ENCODE assay signal across 27 mouse cellular contexts in genomic region chr15:78761112-78761511, GRCm38 (mm10). TPM values are rescaled to one million over a fixed set of nuclear protein-coding genes. Genes with fewer than 3 reads are reported as not detected.
DNase-seq lines count a peak whose midpoint lies in the region; ATAC-seq and TF ChIP-seq lines count a peak whose summit lies in the region.
"Had no signal": no experiment of that assay in that cellular context is flagged by ENCODE, and none has a peak within 500 bp of the region (broad histone marks: within the 10 kb centered on the region; RNA-seq: fewer than 3 reads in every experiment).

No protein-coding gene starts in this region.

- no peak for DNase-seq in forebrain, embryonic 10.5 days (ENCODE audit: extremely low spot score, low spot score)
- DNase-seq in hindbrain, embryonic 10.5 days (ENCODE audit: low spot score): no peak
- no peak for DNase-seq in testis, postnatal 14 days (ENCODE audit: low spot score)
- DNase-seq: adrenal gland, postnatal 10 days; adrenal gland, postnatal 36 days; B cell, adult 2 months; cerebellum, adult 2 months; cerebellum, adult 9-11 months; cerebellum, postnatal 36 days; embryo, embryonic 11 days; forebrain, postnatal 0 days; gastrocnemius, postnatal 14 days; heart, adult 11 months; kidney, adult 18-20 months had no signal

- no peaks in the 10 kb centered on the region for H3K27me3 ChIP-seq in forebrain, embryonic 10.5 days (ENCODE audit: poor library complexity, severe bottlenecking)
- H3K27me3 ChIP-seq in forebrain, embryonic 15.5 days: no peaks in the 10 kb centered on the region
- no peaks in the 10 kb centered on the region for H3K27me3 ChIP-seq in hindbrain, embryonic 10.5 days (ENCODE audit: insufficient read depth, poor library complexity, severe bottlenecking)
- H3K27me3 ChIP-seq in hindbrain, embryonic 13.5 days: no peaks in the 10 kb centered on the region
- no peaks in the 10 kb centered on the region for H3K27me3 ChIP-seq in testis, adult 2 months (ENCODE audit: control insufficient read depth, insufficient read depth, low read length)
- H3K27me3 ChIP-seq: CH12.LX had no signal

- H3K4me3 ChIP-seq in forebrain, embryonic 10.5 days: no peak overlapping the region
- no peak overlapping the region for H3K4me3 ChIP-seq in forebrain, embryonic 15.5 days
- H3K4me3 ChIP-seq in hindbrain, embryonic 10.5 days: no peak overlapping the region
- H3K4me3 ChIP-seq in hindbrain, embryonic 13.5 days: no peak overlapping the region
- H3K4me3 ChIP-seq in testis, adult 2 months (ENCODE audit: control insufficient read depth, low read depth, low read length): no peak overlapping the region

- H3K27ac ChIP-seq in forebrain, embryonic 10.5 days: 0 out of 2 replicates have a peak overlapping the region, but pooled peaks have one; percentile 4
- no peak overlapping the region for H3K27ac ChIP-seq in forebrain, embryonic 15.5 days (replicated peaks)
- H3K27ac ChIP-seq in hindbrain, embryonic 10.5 days: 0 out of 2 replicates have a peak overlapping the region, but pooled peaks have one; percentile 16
- H3K27ac ChIP-seq in hindbrain, embryonic 13.5 days: no peak overlapping the region
- no peak overlapping the region for H3K27ac ChIP-seq in testis, adult 2 months (ENCODE audit: control insufficient read depth, insufficient read depth, low read depth, low read length)
- H3K27ac ChIP-seq: hindbrain, embryonic 14.5 days; hindbrain, postnatal 0 days had no signal

- 93% methylated on average over 13 of the region's 13 CpGs for WGBS in forebrain, embryonic 10.5 days
- WGBS in forebrain, embryonic 15.5 days: 78% methylated on average over 13 of the region's 13 CpGs
- 86% methylated on average over 13 of the region's 13 CpGs for WGBS in hindbrain, embryonic 10.5 days
- WGBS in hindbrain, embryonic 13.5 days: 78% methylated on average over 13 of the region's 13 CpGs

- H3K4me2 ChIP-seq in forebrain, embryonic 15.5 days (replicated peaks): no peak overlapping the region
- H3K4me2 ChIP-seq in hindbrain, embryonic 13.5 days: no peak overlapping the region
- H3K4me2 ChIP-seq: heart, embryonic 11.5 days; hindbrain, embryonic 14.5 days had no signal

- 0 out of 2 replicates have a peak, but pooled peaks have one; percentile 14 for TF ChIP-seq POLR2A in testis, adult 2 months (IDR thresholded peaks at IDR 0.05; ENCODE audit: control insufficient read depth, low read depth, low read length)

- no peaks in the 10 kb centered on the region for H3K9me3 ChIP-seq in forebrain, embryonic 10.5 days
- no peaks in the 10 kb centered on the region for H3K9me3 ChIP-seq in forebrain, embryonic 15.5 days
- H3K9me3 ChIP-seq in hindbrain, embryonic 10.5 days: no peaks in the 10 kb centered on the region
- H3K9me3 ChIP-seq in hindbrain, embryonic 13.5 days: no peaks in the 10 kb centered on the region
- H3K9me3 ChIP-seq: G1E had no signal

- no peak overlapping the region for H3K9ac ChIP-seq in forebrain, embryonic 15.5 days (replicated peaks)
- no peak overlapping the region for H3K9ac ChIP-seq in hindbrain, embryonic 13.5 days
- H3K9ac ChIP-seq: forebrain, postnatal 0 days; hindbrain, embryonic 14.5 days had no signal

- no peak for ATAC-seq in forebrain, embryonic 15.5 days (replicated peaks)
- ATAC-seq in hindbrain, embryonic 13.5 days (ENCODE audit: low FRiP score): no peak
- ATAC-seq: forebrain, postnatal 0 days; hindbrain, postnatal 0 days; inflammation-experienced regulatory T-cells, adult 6 months; intestine, embryonic 16.5 days; Patski had no signal

- H3K36me3 ChIP-seq in forebrain, embryonic 10.5 days (replicated peaks): peaks cover 97% of the 10 kb centered on the region
- no peaks in the 10 kb centered on the region; the same call in 1 of the 2 replicates for H3K36me3 ChIP-seq in forebrain, embryonic 15.5 days
- H3K36me3 ChIP-seq in hindbrain, embryonic 10.5 days: peaks cover 98% of the 10 kb centered on the region
- H3K36me3 ChIP-seq in hindbrain, embryonic 13.5 days: 0 out of 2 replicates have a peak, but pooled peaks cover 7% of the 10 kb centered on the region
- no peaks in the 10 kb centered on the region for H3K36me3 ChIP-seq in testis, adult 2 months (ENCODE audit: control insufficient read depth, insufficient read depth, low read length)
- H3K36me3 ChIP-seq: G1E had no signal

- no peak for TF ChIP-seq CTCF in testis, adult 2 months (IDR thresholded peaks at IDR 0.05; ENCODE audit: control insufficient read depth, insufficient read depth, insufficient replicate concordance, low read depth, low read length)

- peaks cover 34% of the 10 kb centered on the region for H3K4me1 ChIP-seq in forebrain, embryonic 10.5 days
- peaks cover 18% of the 10 kb centered on the region for H3K4me1 ChIP-seq in forebrain, embryonic 15.5 days
- H3K4me1 ChIP-seq in hindbrain, embryonic 10.5 days (replicated peaks): peaks cover 46% of the 10 kb centered on the region
- peaks cover 8% of the 10 kb centered on the region for H3K4me1 ChIP-seq in hindbrain, embryonic 13.5 days (replicated peaks)
- peaks cover 7% of the 10 kb centered on the region for H3K4me1 ChIP-seq in testis, adult 2 months (ENCODE audit: control insufficient read depth, insufficient read depth, low read length)

RNA-seq across cellular contexts. Expression of gene Mfng, which starts 12.2 kb away (rescaled TPM):
- 71.1 and 83.6 TPM in 2 replicates for polyA plus RNA-seq in forebrain, embryonic 10.5 days (2016; fragmentation: Nextera tagmentation; extraction: Ambion mirVana)
- 77.9 and 85.9 TPM in 2 replicates for polyA plus RNA-seq in forebrain, embryonic 15.5 days (2015; fragmentation: Nextera tagmentation; extraction: Ambion mirVana)
- 71.6 and 79.0 TPM in 2 replicates for polyA plus RNA-seq in hindbrain, embryonic 10.5 days (2016; fragmentation: Nextera tagmentation; extraction: Ambion mirVana)
- 36.7 and 40.1 TPM in 2 replicates for polyA plus RNA-seq in hindbrain, embryonic 13.5 days (2015; fragmentation: Nextera tagmentation; extraction: Ambion mirVana)
- polyA plus RNA-seq in testis, adult 2 months (2012; rRNA removed): 0.75 and 0.97 TPM in 2 replicates
- polyA plus RNA-seq: G1E, Patski had no signal

RNA-seq across cellular contexts. Expression of gene Card10, which starts 41.7 kb away (rescaled TPM):
- polyA plus RNA-seq in forebrain, embryonic 10.5 days (2016; fragmentation: Nextera tagmentation; extraction: Ambion mirVana): 2.4 and 2.6 TPM in 2 replicates
- polyA plus RNA-seq in forebrain, embryonic 15.5 days (2015; fragmentation: Nextera tagmentation; extraction: Ambion mirVana): 1.3 and 1.7 TPM in 2 replicates
- 4.3 and 4.5 TPM in 2 replicates for polyA plus RNA-seq in hindbrain, embryonic 10.5 days (2016; fragmentation: Nextera tagmentation; extraction: Ambion mirVana)
- polyA plus RNA-seq in hindbrain, embryonic 13.5 days (2015; fragmentation: Nextera tagmentation; extraction: Ambion mirVana): 1.6 TPM in 2 replicates
- 5.0 and 5.9 TPM in 2 replicates for polyA plus RNA-seq in testis, adult 2 months (2012; rRNA removed)
- polyA plus RNA-seq: G1E had no signal

RNA-seq across cellular contexts. Expression of gene Elfn2, which starts 42.5 kb away (rescaled TPM):
- 0.05 and 0.15 TPM in 2 replicates for polyA plus RNA-seq in forebrain, embryonic 10.5 days (2016; fragmentation: Nextera tagmentation; extraction: Ambion mirVana)
- 6.2 and 6.8 TPM in 2 replicates for polyA plus RNA-seq in forebrain, embryonic 15.5 days (2015; fragmentation: Nextera tagmentation; extraction: Ambion mirVana)
- polyA plus RNA-seq in hindbrain, embryonic 10.5 days (2016; fragmentation: Nextera tagmentation; extraction: Ambion mirVana): 0.24 and 0.39 TPM in 2 replicates
- 4.6 and 5.0 TPM in 2 replicates for polyA plus RNA-seq in hindbrain, embryonic 13.5 days (2015; fragmentation: Nextera tagmentation; extraction: Ambion mirVana)
- 6.7 and 6.9 TPM in 2 replicates for polyA plus RNA-seq in testis, adult 2 months (2012; rRNA removed)
- polyA plus RNA-seq: embryonic facial prominence, embryonic 11.5 days; G1E; heart, embryonic 11.5 days; heart, embryonic 14.5 days had no signal

Comparison
In these comparisons a context has a peak if more than half of its experiments do, and no peak if none do; other contexts are left out.
1. H3K27ac ChIP-seq: peak in forebrain, embryonic 10.5 days (single experiment) and hindbrain, embryonic 10.5 days (single experiment); none in forebrain, embryonic 15.5 days (single experiment), hindbrain, embryonic 13.5 days (single experiment) and testis, adult 2 months (single experiment).
2. RNA of gene Mfng, which starts 12.2 kb away (polyA plus RNA-seq): 71.1 to 83.6 TPM in forebrain, embryonic 10.5 days, 77.9 to 85.9 TPM in forebrain, embryonic 15.5 days, 71.6 to 79.0 TPM in hindbrain, embryonic 10.5 days and 36.7 to 40.1 TPM in hindbrain, embryonic 13.5 days; 0.75 to 0.97 TPM in testis, adult 2 months; every median in the first group is over 10 times any median in the second.